Mouse (Mus musculus): Measurements from ENCODE around the gene Nacc2.

DNA sequence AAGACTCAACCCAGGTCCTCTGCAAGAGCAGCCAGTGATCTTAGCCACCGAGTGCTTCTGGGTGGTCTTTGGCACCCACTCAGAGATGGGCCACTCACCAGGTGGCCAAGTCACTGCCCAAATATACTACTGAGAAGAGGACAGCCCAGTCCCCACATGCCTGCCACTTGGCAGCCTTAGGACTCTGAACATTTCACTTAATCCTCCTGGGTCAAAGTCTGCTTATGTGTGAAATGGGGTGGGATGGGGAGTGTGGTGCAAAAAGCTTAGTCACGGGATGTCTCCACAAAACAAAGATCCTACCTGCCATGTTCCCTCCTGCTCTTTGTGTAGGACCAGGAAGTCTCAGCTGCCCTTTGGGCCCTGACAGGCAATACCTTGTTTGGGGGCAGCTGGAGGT lies 49.1 kb upstream of the Nacc2 start:
- TF ChIP-seq POLR2A (IDR thresholded peaks at IDR 0.05; ENCODE audit: low read depth, low read length) (no peak), CTCF (IDR thresholded peaks at IDR 0.05; ENCODE audit: extremely low read depth, insufficient read length, insufficient replicate concordance, low read depth, low read length) (no peak)

Measured in small intestine, adult 2 months (tissue).